Mouse (Mus musculus) adrenal gland, postnatal 0 days (tissue): ENCODE data around the gene Vmn2r88. TPM values are rescaled to one million over a fixed set of nuclear protein-coding genes. Genes with fewer than 3 reads are reported as not detected.

Source experiments
- polyA plus RNA-seq: library from polyadenylated mRNA; unstranded; fragments of >200 nt; fragmentation: Nextera tagmentation; extraction: Ambion mirVana; gene quantifications from 2 replicates; pipeline ENCODE4 v1.2.1, GENCODE M21; 2015

Gene Vmn2r88
- polyA plus RNA-seq: not detected in 2 replicates

GRCm38 (mm10) chr14:51410520-51410919 lies at the start of gene Vmn2r88:
Vmn2r88 (plus strand) TSS chr14:51410820.

GRCm38 (mm10) chr14:51361456-51361855 lies 49.2 kb upstream of the Vmn2r88 start, which contains the start of gene Gm7247:
Gm7247 (plus strand) TSS chr14:51361756.

GRCm38 (mm10) chr14:51451557-51451956 lies 40.9 kb downstream of the Vmn2r88 start, which contains the start of gene Vmn2r89:
Vmn2r89 (plus strand) TSS chr14:51451857.

Other genes starting within 250 kb of the Vmn2r88 start
- not detected in 2 replicates for gene Rnase2b, start 248.6 kb upstream of the Vmn2r88 start, polyA plus RNA-seq
- gene Ang2, start 211.7 kb upstream of the Vmn2r88 start, polyA plus RNA-seq: not detected in 2 replicates
- not detected in 2 replicates for gene Ear14, start 207.4 kb upstream of the Vmn2r88 start, polyA plus RNA-seq
- not detected in 2 replicates for gene Rnase2a, start 154.7 kb upstream of the Vmn2r88 start, polyA plus RNA-seq
- not detected in 2 replicates for gene Gm7247, start 49.1 kb upstream of the Vmn2r88 start, polyA plus RNA-seq
- 0.06 TPM in 1 of 2 replicates, not detected in the other for gene Vmn2r89, start 41.0 kb downstream of the Vmn2r88 start, polyA plus RNA-seq
- not detected in 2 replicates for gene Gm5622, start 142.0 kb downstream of the Vmn2r88 start, polyA plus RNA-seq
- gene Gm17175, start 163.2 kb downstream of the Vmn2r88 start, polyA plus RNA-seq: not detected in 2 replicates
- gene Gm17174, start 181.3 kb downstream of the Vmn2r88 start, polyA plus RNA-seq: not detected in 2 replicates
- gene Gm17078, start 200.5 kb downstream of the Vmn2r88 start, polyA plus RNA-seq: not detected in 2 replicates
- gene Gm4181, start 224.8 kb downstream of the Vmn2r88 start, polyA plus RNA-seq: not detected in 2 replicates